Mouse (Mus musculus) cerebellum, adult 11-12 months (tissue): ENCODE results near the gene Ext2.

ENCODE experiments used
- DNase-seq: peaks from one replicate; pipeline ENCODE4 v3.0.0; 2022

The Ext2 gene

GRCm38 (mm10) chr2:93666146-93666858 lies 156.1 kb downstream of the Ext2 start:
- no peak for DNase-seq

- no peak for DNase-seq
These were observed 156.9 kb downstream of the Ext2 start for GRCm38 (mm10) chr2:93665472-93665871.

DNA sequence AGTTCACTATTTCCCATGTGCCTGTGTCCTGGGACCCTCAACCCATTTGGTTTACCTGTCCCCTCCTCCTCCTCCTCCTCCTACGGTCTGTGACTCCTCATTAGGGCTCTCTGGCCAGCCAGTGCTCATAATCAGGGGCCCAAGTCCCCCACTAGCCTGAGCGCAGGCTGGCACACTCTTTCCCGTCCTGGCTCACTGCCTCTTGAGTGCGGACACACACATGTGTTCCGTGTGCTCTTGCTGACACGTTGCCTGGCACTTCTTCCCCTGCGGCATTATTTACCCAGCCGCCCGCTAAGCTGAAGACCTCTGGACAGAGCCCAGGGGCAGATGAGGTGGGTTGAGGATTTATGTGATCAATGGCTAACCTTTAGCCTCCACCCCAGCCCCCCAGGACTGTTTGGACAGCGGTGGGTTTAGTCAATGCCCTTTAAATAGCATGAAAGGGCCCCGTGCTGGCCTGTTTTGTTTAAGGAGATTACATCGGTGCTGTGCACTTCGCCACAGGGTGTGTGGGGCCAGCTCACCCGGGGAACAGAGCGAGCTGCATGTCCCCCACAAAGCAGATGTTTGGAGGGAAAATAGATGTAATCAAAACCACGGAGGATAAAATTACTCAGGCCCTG lies 160.0 kb downstream of the Ext2 start:
- no peak for DNase-seq

DNA sequence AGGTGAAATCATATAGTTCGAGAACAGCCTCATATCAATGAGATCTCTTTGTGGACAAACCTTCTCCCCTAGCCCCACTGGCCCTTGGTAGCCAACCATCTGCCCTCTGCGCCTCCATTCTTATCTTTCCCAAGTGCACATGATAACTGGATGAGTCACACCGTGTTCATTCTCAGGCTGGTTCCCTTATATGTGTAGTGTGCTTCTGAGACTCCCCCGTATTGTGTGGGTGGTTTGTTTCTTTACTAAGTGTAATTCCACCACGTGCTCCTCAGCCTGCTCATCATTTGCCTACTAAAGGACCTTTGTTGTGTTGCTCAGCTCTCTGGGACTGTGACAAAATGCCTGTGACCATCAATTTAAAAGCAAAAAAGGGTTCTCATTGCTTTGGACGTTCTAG lies 161.3 kb downstream of the Ext2 start:
- no peak for DNase-seq

- no peak for DNase-seq
These were observed 162.6 kb downstream of the Ext2 start for GRCm38 (mm10) chr2:93659705-93660308.

GRCm38 (mm10) chr2:93659004-93659403 lies 163.4 kb downstream of the Ext2 start:
- no peak for DNase-seq

DNA sequence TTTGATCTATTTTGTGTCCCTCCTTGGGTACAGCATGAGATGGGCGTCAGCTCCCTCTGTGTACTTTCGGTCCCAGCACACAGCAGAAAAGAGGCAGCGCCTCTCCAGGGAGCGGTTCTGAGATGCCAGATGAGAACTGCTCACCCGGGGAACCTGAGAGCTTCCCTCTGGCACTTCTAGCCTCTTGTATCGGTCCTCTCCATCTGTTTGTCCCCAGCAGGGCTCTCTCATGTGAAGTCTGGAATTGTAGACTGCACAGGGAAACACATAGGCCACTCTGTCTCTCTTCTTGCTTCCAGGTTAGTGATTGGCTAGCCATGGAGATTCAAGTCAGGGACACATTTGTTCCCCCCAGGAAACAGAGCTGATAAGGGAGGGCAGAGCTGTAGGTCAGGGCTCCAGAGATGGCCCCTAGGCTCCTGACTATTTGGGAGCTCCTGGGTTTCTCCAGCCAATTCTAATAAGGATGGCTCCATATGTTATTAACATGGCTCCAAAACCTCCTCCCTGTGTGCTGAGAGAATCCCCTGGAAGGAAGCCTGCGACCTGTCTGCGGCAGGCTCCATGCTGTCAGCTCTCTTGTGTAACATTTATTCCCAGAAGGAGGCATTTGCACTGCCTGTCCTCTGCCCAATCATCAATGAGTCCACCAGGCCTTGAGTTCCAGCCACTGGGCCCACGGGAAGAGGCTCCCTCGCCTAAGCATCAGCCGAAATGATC lies 167.9 kb downstream of the Ext2 start:
- peak; percentile 53 for DNase-seq

DNA sequence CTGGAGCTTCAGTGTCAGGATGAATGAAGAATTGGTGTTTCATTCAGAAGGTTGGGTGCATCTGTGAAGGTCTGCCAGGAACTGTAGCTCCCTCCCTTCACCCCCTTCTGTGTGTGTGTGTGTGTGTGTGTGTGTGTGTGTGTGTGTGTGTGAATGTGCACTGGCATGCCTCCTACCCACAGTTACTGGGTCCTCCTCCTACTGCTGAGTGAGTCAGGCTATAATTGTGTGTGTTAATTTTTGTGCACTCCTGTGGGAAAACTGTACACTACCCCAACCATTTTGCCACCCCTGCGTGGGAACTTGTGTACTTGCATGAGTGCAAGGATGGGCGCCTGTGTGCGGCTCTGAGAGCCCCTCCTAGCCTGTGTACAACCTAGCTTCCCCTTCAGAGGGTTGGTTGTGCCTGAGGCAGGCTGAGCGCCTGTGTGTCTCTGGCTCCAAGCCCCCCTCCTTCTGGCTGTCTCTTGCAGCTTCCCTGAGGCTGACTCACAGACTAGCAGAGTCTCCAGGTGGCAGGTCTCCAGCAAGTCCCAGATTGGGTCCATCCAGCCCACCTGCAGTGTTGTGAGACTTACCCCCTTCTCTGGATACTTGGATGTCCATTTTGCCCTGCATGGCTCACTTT lies 173.0 kb downstream of the Ext2 start:
- no peak for DNase-seq

DNA sequence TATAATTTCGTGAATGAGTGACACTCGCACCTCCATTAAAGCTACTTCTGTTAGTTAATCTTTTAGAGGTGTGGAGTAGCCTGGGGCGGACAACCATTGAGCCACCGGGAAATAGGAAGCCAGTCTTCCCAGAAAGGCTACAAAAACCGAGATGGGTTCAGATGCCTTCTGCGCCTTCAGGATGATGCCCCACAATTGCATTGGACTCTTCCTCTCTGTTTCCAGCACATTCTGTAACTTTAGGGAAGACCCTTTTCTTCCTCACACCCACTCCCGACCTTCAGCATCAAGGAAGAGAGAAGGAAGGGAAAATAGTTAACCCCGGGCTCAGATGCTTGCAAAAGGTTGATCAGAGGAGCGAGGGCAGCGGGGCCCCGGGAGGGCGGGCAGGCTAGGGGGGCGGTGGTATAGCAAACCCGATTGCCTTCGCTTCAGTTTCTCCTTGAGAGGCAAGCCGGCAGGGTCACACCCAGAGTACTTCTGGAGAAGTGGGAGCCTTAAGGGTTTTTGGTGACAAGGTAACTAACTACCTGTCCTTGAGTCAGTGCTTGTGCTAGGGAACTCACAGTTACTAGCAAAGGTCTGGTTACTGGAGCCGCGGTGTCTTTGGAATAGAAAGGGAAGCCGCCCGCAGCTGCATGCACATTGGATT lies 174.3 kb downstream of the Ext2 start:
- no peak for DNase-seq

- no peak for DNase-seq
These were observed 175.1 kb downstream of the Ext2 start for GRCm38 (mm10) chr2:93647051-93647923.

DNA sequence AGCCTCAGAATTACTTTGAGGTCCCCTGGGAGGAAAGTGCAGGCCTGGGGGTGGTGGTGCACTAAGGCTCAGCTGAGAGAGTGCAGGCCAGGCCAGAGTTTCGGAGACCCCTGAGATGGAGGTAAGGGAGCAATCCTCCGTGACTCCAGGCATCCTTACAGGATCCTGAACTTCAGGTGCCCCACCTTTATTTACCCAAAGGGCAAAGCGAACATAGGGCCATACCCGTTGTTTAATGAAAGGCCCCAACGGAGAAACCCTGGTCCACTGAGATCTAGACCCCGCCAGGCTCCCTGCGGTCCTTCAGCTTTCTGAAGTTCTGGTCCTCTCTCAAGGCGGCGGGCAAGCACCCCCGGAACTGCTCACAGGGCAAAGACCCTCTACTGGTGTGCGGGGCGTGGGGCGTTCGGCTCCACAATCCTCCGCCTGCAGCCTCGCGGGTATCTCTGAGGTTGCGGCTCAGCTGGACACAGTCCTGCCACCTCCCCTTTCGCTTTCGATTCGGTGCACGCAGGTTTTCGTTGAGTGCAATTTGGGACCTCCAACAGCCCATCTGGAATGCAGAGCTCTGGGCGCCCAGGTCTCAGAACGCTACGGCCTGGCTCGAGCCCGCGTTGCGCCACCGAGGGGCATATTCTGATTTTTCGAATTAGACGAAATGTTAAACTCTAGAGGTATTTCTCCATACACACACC lies 176.6 kb downstream of the Ext2 start:
- no peak for DNase-seq

DNA sequence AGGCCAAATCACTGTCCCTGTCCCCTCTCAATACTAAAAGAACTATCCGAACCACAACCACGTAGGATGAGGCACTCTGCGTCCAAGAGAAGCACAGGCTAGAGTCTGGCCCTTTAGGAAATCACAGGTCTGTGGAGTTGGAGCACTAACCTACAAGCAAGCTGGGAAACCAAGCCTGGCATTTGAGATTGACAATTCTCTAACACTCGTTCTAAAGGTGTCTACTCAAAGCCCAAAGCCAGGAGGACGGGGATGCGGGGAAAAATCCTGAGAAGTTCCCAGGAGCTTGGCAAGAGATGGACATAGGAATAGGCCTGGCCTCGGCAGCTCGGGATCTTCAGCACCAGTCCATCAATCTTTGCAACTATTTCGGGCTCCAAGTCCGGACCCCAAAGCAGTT lies 177.2 kb downstream of the Ext2 start:
- DNase-seq: no peak

- DNase-seq: no peak
These were observed 177.6 kb downstream of the Ext2 start for GRCm38 (mm10) chr2:93644731-93645130.

- no peak for DNase-seq
These were observed 178.1 kb downstream of the Ext2 start for GRCm38 (mm10) chr2:93644234-93644633.

DNA sequence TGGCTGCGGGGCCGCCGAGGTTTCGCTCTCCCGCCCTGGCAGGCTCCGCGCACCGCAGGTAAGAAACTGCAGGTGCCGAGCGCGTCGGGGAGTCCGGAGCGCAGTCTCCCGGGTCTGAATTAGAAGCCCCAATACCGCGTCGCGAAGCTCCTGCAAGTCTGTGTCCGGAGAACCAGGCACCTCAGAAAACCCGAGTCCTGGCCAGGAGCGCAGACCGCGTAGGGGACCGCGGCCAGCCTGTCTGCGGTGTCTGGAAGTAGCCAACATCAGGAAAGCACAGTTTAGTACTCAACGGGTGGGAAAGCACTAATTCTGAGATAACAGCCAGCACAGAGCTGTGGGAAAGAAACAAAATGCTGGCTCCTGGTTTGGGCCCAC lies 179.0 kb downstream of the Ext2 start:
- DNase-seq: no peak

DNA sequence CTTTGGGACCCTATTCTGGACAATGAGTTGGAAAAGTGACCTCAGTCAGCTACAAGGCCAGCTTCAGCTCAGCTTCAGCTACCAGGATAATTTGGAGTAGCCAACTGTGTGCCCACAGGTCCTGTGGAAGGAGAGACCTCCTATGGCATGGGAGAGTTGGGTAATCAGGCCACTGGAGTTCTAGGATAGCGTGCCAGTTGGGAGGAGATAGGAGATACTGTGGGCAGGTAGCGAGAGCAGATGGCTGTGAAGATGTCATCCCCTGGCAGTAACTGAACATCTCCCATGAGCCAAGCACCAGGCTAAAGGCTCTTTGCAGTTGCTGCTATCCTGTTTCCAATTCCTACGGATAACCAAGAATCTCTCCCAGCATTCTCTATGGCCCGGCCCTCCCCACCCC lies 187.8 kb downstream of the Ext2 start:
- DNase-seq: peak; percentile 62

DNA sequence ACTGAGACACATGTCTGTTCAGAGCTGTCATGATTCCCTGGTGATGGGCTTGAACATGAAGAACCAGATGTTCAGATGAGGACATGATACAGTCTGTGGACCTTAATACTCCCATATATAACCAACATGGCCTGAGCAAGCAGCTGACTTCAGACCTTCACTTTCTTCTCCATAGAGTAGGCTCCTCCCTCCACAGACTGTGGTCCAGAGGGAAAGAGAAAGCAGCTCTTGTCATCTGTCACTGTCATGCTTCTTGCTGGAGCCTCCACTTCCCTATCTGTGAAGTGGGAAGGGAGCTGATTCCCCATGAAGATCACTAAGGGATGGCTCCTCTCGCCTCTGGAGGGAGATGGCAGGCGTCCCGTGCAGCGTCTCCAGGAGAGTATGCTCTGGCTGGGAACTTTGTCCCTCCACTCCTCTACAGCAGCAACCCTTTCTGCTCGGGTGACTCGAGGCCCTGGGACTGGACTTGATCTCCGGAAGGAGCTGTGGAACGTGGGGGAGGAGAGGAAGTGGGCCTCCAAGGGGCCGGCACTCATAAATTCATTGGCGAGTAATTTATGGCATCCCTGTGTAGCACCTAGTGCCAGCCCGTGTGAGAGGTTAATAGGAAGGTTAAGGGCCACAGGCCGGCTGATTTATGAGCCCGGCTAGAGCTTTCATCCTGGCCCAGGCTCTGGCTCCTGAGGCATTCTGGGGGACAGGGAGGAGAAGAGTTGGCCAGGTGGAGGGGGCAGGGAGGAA lies 197.5 kb downstream of the Ext2 start:
- no peak for DNase-seq

DNA sequence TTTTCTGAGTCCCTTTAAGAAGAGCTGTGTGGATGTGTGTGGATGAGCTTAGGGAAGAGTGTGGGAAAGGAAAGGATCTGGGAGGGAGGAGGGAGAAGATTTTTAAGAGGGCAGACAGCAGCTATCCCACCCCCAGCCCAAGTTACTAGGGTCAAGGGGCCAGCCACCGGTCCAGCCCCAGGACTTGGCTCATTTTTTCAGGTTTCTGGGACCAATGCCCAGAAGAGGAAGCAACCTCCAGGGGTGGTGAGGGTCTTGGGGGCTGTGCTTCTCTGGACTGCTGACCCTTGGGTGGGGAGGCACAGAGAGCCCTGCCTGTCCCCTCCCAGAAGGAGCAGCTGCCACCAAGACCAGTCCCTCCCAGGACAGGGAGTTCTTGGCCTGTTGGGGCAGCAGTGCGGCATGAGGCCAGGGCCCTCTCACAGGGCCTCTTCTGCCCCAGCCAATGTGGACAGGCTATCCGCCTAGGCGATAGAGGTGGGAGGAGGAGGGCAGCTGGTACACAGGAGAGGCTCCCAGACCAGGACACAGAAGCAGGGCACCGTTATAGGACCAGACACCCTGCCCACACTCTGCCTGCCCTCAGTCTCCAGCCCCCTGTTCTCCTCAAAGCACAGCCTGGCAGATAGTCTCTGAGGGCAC lies 203.0 kb downstream of the Ext2 start:
- DNase-seq: peak; percentile 23

- DNase-seq: no peak
These were observed 203.7 kb downstream of the Ext2 start for GRCm38 (mm10) chr2:93618447-93619199.
